Mouse (Mus musculus) lung, adult 2 months (tissue): ENCODE data around the gene Nlrp4b. TPM values are rescaled to one million over a fixed set of nuclear protein-coding genes. Genes with fewer than 3 reads are reported as not detected.
"Not testable (repeated sequence)": the region's sequence is repeated elsewhere in the genome, so short reads cannot be mapped to it uniquely, and the experiment has no call there.

ENCODE experiments used
- DNase-seq: peaks from one replicate; pipeline ENCODE4 v3.0.0; 2022
- H3K4me1 ChIP-seq: fragments of 200-500 bp; 2 replicates; pipeline ENCODE4 v1.6.1; 2011; ENCODE audit warnings: low read length; ENCODE audit not compliant: control insufficient read depth, insufficient read depth
- H3K4me3 ChIP-seq: fragments of 200-500 bp; replicated peaks from 2 replicates; pipeline ENCODE3; 2011; ENCODE audit warnings: low read depth, mild to moderate bottlenecking, control low read depth, low read length; ENCODE audit errors: extremely low read depth
- CTCF ChIP-seq: fragments of 200-500 bp; IDR thresholded peaks from 2 replicates; pipeline ENCODE4 v1.5.1; 2011; ENCODE audit warnings: mild to moderate bottlenecking, low read length, control low read depth; ENCODE audit not compliant: insufficient read depth
- POLR2A ChIP-seq: fragments of 200-500 bp; IDR thresholded peaks from 2 replicates; pipeline ENCODE4 v1.6.1; 2011; ENCODE audit warnings: low read depth, mild to moderate bottlenecking, control low read depth, low read length, borderline replicate concordance; ENCODE audit errors: extremely low read depth
- WGBS: fragments of 180-500 bp; shearing (Covaris S2); methylation state at CpG from one replicate; pipeline ENCODE4 v1.1.7; 2018; 5-methylcytosine and 5-hydroxymethylcytosine counted together
- polyA plus RNA-seq: library from polyadenylated mRNA; depleted of rRNA; stranded (reverse); fragments of >200 nt; gene quantifications from 2 replicates; pipeline ENCODE4 v1.2.3, GENCODE M21; 2012; rRNA removed

The Nlrp4b gene
- not detected in 2 replicates for polyA plus RNA-seq

DNA sequence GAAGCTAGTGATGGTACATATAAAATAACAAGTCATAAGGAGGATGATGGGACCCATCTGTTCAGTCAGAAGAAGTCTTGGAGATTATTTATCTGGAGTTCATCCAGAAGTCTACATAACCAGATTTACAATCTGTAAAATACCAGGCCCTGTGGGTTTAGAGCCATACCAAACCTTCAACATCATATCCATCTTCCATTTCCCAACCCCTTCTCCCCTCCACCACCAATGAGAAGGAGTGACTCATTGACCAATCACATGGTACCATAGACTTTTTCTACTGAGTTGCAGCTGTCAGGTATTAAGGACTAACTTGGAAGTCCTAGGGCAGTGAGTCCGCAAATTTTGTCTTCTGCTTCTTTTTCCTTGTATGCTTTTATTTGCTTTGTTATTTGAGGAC lies at the start of gene Nlrp4b:
TSS of gene Nlrp4b (plus strand) at position 301 of the 400 bp plus-strand sequence.
- no peaks in the 10 kb centered on the region for H3K4me1 ChIP-seq
- WGBS = 82% methylated on average over 1 of the region's 1 CpGs
- DNase-seq = no peak
- H3K4me3 ChIP-seq = no peak within 1 kb of the TSS
- no peak for TF ChIP-seq POLR2A

DNA sequence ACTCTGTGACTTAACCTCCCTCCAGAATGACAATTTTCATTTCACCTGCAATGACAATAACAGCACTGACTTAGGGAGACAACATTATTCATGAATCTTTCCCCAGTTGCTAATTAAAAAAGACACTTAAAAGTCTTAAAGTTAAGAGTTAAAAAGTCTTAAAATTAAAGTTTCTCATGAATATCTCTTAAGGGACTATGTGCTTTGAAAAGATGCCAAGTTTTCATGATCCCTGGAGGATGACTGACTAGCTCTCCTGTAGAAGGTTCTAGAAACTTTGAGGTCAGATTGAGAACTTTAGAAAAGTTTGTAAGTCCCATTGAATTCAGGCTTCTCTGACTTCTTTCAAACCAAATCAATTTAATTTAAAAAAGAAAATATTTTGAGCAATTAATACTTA lies 66.7 kb downstream of the Nlrp4b start, which contains the start of gene Vmn1r71:
TSS of gene Vmn1r71 (minus strand) at position 101 of the 400 bp plus-strand sequence.
- TF ChIP-seq POLR2A (no peak), CTCF (no peak)
- no peak for DNase-seq
- no peaks in the 10 kb centered on the region for H3K4me1 ChIP-seq
- no peak within 1 kb of the TSS for H3K4me3 ChIP-seq

DNA sequence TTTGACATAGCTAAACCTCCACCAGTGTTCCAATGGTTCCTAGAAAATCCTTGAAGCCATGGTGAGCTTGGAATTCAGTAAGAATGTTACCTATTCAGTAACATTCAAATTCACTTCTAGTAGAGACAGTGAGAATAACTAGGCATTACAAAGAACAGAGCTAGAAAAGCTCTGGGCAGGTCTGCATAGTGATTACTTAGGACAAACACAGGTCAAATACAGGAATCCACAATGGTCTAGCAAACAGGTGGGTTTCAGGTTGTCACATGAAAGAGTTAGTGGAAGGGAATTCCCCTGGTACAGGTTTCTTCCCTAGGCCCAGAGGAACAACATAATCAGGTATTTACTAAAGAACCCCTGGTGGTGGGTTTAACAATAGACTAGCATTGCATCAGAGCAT lies 70.0 kb downstream of the Nlrp4b start:
- DNase-seq, H3K4me1 ChIP-seq, H3K4me3 ChIP-seq: not testable (repeated sequence)

Other genes starting within 250 kb of the Nlrp4b start
- gene Vmn1r67, start 244.5 kb upstream of the Nlrp4b start, polyA plus RNA-seq = not detected in 2 replicates
- 0.19 and 0.37 TPM in 2 replicates for gene Zik1, start 192.4 kb upstream of the Nlrp4b start, polyA plus RNA-seq
- gene Vmn1r68, start 129.3 kb upstream of the Nlrp4b start, polyA plus RNA-seq = not detected in 2 replicates
- gene Vmn1r69, start 74.1 kb upstream of the Nlrp4b start, polyA plus RNA-seq = not detected in 2 replicates
- gene Vmn1r70, start 56.3 kb upstream of the Nlrp4b start, polyA plus RNA-seq = not detected in 2 replicates
- not detected in 2 replicates for gene Vmn1r71, start 66.6 kb downstream of the Nlrp4b start, polyA plus RNA-seq
- not detected in 2 replicates for gene Zscan4b, start 217.3 kb downstream of the Nlrp4b start, polyA plus RNA-seq